Mouse (Mus musculus): Measurements from ENCODE around the gene Pcolce.

- no peak for TF ChIP-seq POLR2A (IDR thresholded peaks at IDR 0.05; ENCODE audit: borderline replicate concordance, low read depth, low read length)
- no peak for TF ChIP-seq CTCF (IDR thresholded peaks at IDR 0.05; ENCODE audit: low read depth, low read length)
Measured at GRCm38 (mm10) chr5:137649669-137650571, 36.3 kb upstream of the Pcolce start.
